Mouse (Mus musculus): ENCODE results near the gene Cand2.

- TF ChIP-seq CTCF (IDR thresholded peaks at IDR 0.05; ENCODE audit: low read depth) = no peak
- no peak for TF ChIP-seq EP300 (IDR thresholded peaks at IDR 0.05; ENCODE audit: low read depth)
Measured at GRCm38 (mm10) chr6:115758981-115759435, 15.3 kb upstream of the Cand2 start.

Measured in heart, postnatal 0 days (tissue).